Mouse (Mus musculus): ENCODE results near the gene Spryd3. TPM values are rescaled to one million over a fixed set of nuclear protein-coding genes. Genes with fewer than 3 reads are reported as not detected.

Spryd3 gene
- polyA plus RNA-seq, 1 experiment from 2014 or later: 31.7 TPM

DNA sequence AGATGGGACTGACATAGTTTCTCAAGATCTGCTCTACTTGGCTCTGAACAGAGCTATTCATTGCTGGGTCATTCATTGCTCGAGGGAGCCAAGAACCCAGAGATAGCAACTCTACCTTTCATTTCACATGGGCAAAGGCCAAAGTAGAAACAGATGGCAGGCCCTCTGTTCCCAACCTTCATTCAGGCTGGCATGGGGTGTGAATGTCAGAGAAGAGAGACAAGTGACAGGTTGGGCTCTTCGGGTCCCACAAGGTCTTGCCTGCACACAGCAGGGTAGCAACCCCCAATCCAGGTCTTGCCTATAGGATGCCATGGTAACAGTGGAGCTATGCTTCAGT is 16.2 kb downstream of the Spryd3 start:
- H3K27me3 ChIP-seq: no peaks in the 10 kb centered on the region
- H3K4me2 ChIP-seq (replicated peaks): no peak overlapping the region
- H3K27ac ChIP-seq (replicated peaks): peak overlapping the region; percentile 13; the same call in 1 of the 2 replicates
- H3K4me1 ChIP-seq: peaks cover 54% of the 10 kb centered on the region
- WGBS: 55% methylated on average over 2 of the region's 2 CpGs
- no peak overlapping the region for H3K4me3 ChIP-seq (replicated peaks)
- H3K36me3 ChIP-seq: peaks cover 62% of the 10 kb centered on the region
- H3K9me3 ChIP-seq (replicated peaks): no peaks in the 10 kb centered on the region
- no peak overlapping the region for H3K9ac ChIP-seq
- no peak for ATAC-seq (ENCODE audit: insufficient number of reproducible peaks, low FRiP score, low TSS enrichment, low read depth)

GRCm38 (mm10) chr15:102119121-102119830 is 16.8 kb downstream of the Spryd3 start:
- H3K4me2 ChIP-seq (replicated peaks): no peak overlapping the region
- WGBS: 68% methylated on average over 8 of the region's 8 CpGs
- no peak overlapping the region for H3K9ac ChIP-seq
- peaks cover 62% of the 10 kb centered on the region for H3K36me3 ChIP-seq
- H3K9me3 ChIP-seq (replicated peaks): no peaks in the 10 kb centered on the region
- H3K4me3 ChIP-seq (replicated peaks): no peak overlapping the region
- no peaks in the 10 kb centered on the region for H3K27me3 ChIP-seq
- H3K4me1 ChIP-seq: peaks cover 54% of the 10 kb centered on the region
- no peak for ATAC-seq (ENCODE audit: insufficient number of reproducible peaks, low FRiP score, low TSS enrichment, low read depth)
- H3K27ac ChIP-seq (replicated peaks): peak overlapping the region; percentile 13; the same call in 1 of the 2 replicates

- H3K9me3 ChIP-seq (replicated peaks): no peaks in the 10 kb centered on the region
- H3K4me1 ChIP-seq: peaks cover 56% of the 10 kb centered on the region
- H3K4me3 ChIP-seq (replicated peaks): no peak overlapping the region
- ATAC-seq (ENCODE audit: insufficient number of reproducible peaks, low FRiP score, low TSS enrichment, low read depth): no peak
- H3K9ac ChIP-seq: no peak overlapping the region
- WGBS: 85% methylated on average over 4 of the region's 4 CpGs
- H3K27me3 ChIP-seq: no peaks in the 10 kb centered on the region
- no peak overlapping the region for H3K4me2 ChIP-seq (replicated peaks)
- H3K27ac ChIP-seq (replicated peaks): no peak overlapping the region; the same call in 1 of the 2 replicates
- peaks cover 68% of the 10 kb centered on the region for H3K36me3 ChIP-seq
These were observed 17.4 kb downstream of the Spryd3 start for GRCm38 (mm10) chr15:102118591-102118990.

DNA sequence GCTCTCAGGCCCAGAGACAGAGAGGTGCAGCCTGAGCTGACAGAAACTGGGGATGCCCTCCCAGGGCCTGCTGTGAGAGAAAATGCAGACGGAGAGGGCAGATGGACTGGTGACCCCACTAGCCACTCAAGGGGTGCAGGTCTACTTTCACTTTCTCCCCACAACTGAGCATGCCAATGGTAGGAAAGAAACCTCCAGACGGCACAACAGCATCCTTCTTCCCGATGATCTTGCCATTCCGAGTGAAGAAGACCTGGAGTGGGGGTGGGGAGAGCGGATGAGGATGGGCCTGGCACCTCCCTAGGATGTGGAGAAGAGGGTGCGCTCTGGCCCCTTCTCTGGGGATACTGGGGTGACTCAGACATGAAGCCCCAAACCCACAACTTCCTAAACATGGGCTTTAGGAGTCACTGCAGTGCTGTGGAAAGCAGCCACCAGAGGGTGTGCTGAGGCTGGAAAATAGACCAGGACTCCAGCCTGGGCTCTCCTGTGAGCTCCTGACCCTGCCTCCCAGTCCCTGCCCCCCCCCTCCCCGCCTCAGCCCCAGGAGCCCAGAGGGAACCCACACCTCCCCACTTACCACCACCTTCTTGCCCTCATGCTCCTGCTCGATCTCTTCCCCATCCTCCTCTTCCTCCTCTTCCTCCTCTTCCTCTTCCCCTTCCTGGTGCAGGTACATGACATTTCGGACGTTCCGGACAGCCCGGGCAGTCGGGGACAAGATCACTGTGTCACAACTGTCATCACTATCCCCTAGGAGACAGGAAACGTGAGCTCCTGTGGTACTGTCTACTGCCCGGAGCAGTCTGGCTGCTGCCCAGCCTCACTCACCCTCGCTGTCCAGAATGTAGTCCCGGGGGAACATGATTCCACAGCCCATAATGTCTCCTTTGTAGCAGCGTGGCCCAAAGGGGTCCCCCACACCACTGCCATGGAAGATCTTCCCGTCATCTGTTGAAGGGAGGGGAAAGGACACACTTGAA is 18.3 kb downstream of the Spryd3 start:
- peaks cover 57% of the 10 kb centered on the region for H3K4me1 ChIP-seq
- no peaks in the 10 kb centered on the region for H3K9me3 ChIP-seq (replicated peaks)
- WGBS: 58% methylated on average over 19 of the region's 19 CpGs
- no peak overlapping the region for H3K4me3 ChIP-seq (replicated peaks)
- H3K27ac ChIP-seq (replicated peaks): peak overlapping the region; percentile 60
- no peak overlapping the region for H3K4me2 ChIP-seq (replicated peaks)
- no peaks in the 10 kb centered on the region for H3K27me3 ChIP-seq
- ATAC-seq (ENCODE audit: insufficient number of reproducible peaks, low FRiP score, low TSS enrichment, low read depth): 0 out of 2 replicates have a peak, but pooled peaks have one; percentile 18
- no peak overlapping the region for H3K9ac ChIP-seq
- H3K36me3 ChIP-seq: peaks cover 72% of the 10 kb centered on the region

GRCm38 (mm10) chr15:102116753-102117415 is 19.1 kb downstream of the Spryd3 start:
- Histone ChIP-seq H3K27me3 (no peaks in the 10 kb centered on the region), H3K4me3 (replicated peaks) (no peak overlapping the region), H3K4me1 (peaks cover 54% of the 10 kb centered on the region), H3K9ac (no peak overlapping the region), H3K27ac (replicated peaks) (peak overlapping the region; percentile 60), H3K36me3 (peaks cover 79% of the 10 kb centered on the region), H3K9me3 (replicated peaks) (no peaks in the 10 kb centered on the region), H3K4me2 (replicated peaks) (no peak overlapping the region)
- 57% methylated on average over 11 of the region's 11 CpGs for WGBS
- 0 out of 2 replicates have a peak, but pooled peaks have one; percentile 37 for ATAC-seq (ENCODE audit: insufficient number of reproducible peaks, low FRiP score, low TSS enrichment, low read depth)

DNA sequence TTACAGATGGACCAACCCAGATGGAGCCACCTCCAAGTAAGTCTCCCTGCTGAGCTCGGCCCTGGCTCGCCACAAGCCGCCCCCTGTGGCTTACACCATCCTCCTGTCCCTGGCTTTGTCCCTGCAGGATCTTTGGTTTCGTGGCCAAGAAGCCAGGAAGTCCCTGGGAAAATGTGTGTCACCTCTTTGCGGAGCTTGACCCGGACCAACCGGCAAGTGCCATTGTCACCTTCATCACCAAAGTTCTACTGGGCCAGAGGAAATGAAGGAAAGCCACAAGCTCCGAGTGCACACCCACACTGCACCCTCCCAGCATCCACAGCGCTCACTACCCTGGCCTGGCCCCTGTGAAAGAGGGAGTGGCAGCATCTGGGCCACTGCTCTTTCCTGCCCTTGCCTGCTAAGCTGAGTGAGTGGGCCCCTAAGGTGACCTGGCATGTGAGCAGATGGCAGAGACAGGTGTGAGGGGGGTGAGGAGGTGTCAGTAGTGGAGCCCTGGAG is 20.3 kb downstream of the Spryd3 start:
- ATAC-seq (ENCODE audit: insufficient number of reproducible peaks, low FRiP score, low TSS enrichment, low read depth): no peak
- H3K27me3 ChIP-seq: no peaks in the 10 kb centered on the region
- H3K4me2 ChIP-seq (replicated peaks): no peak overlapping the region
- peak overlapping the region; percentile 60 for H3K27ac ChIP-seq (replicated peaks)
- H3K36me3 ChIP-seq: peaks cover 83% of the 10 kb centered on the region
- no peak overlapping the region for H3K4me3 ChIP-seq (replicated peaks)
- H3K9ac ChIP-seq: no peak overlapping the region
- H3K4me1 ChIP-seq: peaks cover 47% of the 10 kb centered on the region
- H3K9me3 ChIP-seq (replicated peaks): no peaks in the 10 kb centered on the region
- WGBS: 74% methylated on average over 9 of the region's 9 CpGs

DNA sequence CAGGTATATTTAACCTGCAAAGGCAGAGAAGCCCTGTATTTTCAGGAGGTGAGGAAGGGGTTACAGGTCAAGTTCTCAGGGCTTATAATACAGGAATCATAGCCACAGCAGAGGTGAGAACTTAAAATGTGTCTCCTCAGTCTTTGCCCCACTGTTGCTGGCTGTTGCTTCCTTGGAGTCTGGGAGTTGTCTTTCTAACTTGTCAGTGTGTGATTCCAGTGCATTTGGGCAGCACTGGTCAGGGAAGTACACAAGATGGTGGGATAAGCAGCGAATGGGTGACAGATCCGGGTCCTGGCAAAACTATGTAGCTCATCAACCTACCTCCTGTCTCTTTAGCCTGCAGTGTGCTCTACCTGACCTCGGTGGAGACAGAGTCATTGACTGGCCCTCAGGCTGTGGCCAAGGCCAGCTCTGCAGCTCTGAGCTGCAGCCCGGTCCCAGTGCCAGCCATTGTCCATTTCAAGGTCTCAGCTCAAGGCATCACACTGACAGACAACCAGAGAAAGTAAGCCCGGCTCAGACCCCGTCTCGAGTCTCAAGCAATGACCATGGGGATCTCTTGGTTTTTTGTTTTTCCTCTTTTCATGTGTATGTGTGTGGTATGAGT is 21.3 kb downstream of the Spryd3 start:
- H3K4me3 ChIP-seq (replicated peaks): no peak overlapping the region
- no peaks in the 10 kb centered on the region for H3K9me3 ChIP-seq (replicated peaks)
- peaks cover 37% of the 10 kb centered on the region for H3K4me1 ChIP-seq
- no peak overlapping the region for H3K27ac ChIP-seq (replicated peaks)
- no peaks in the 10 kb centered on the region for H3K27me3 ChIP-seq
- WGBS: 83% methylated on average over 7 of the region's 7 CpGs
- H3K4me2 ChIP-seq (replicated peaks): no peak overlapping the region
- peaks cover 90% of the 10 kb centered on the region for H3K36me3 ChIP-seq
- ATAC-seq (ENCODE audit: insufficient number of reproducible peaks, low FRiP score, low TSS enrichment, low read depth): no peak
- H3K9ac ChIP-seq: no peak overlapping the region

- Histone ChIP-seq H3K4me3 (replicated peaks) (no peak overlapping the region), H3K27ac (replicated peaks) (no peak overlapping the region)
These were observed 22.4 kb downstream of the Spryd3 start for GRCm38 (mm10) chr15:102113674-102114073.

DNA sequence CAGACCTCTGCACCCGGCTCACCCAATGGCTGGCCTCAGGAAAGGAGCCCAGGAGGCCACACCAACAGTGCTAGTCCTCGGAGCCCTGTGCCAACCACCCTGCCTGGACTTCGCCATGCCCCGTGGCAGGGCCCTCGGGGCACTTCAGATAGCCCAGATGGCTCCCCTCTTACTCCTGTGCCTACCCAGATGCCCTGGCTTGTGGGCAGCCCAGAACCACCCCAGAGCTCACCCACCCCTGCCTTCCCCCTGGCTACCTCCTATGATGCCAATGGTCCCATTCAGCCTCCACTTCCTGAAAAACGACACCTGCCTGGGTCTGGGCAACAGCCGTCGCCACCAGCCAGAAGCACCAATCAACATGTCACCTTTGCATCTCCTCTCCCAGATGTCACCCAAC is 23.2 kb downstream of the Spryd3 start:
- Histone ChIP-seq H3K4me2 (replicated peaks) (no peak overlapping the region), H3K9me3 (replicated peaks) (no peaks in the 10 kb centered on the region), H3K27ac (replicated peaks) (no peak overlapping the region), H3K27me3 (no peaks in the 10 kb centered on the region), H3K4me1 (peaks cover 43% of the 10 kb centered on the region), H3K4me3 (replicated peaks) (no peak overlapping the region), H3K36me3 (peaks cover 98% of the 10 kb centered on the region), H3K9ac (no peak overlapping the region)
- 74% methylated on average over 8 of the region's 8 CpGs for WGBS
- no peak for ATAC-seq (ENCODE audit: insufficient number of reproducible peaks, low FRiP score, low TSS enrichment, low read depth)

More at GRCm38 (mm10) chr15:102113674-102114073, 22.4 kb downstream of the Spryd3 start:
- Histone ChIP-seq H3K9me3 (replicated peaks) (no peaks in the 10 kb centered on the region), H3K4me1 (peaks cover 42% of the 10 kb centered on the region), H3K36me3 (peaks cover 97% of the 10 kb centered on the region), H3K27me3 (no peaks in the 10 kb centered on the region), H3K4me2 (replicated peaks) (no peak overlapping the region), H3K9ac (no peak overlapping the region)
- ATAC-seq (ENCODE audit: insufficient number of reproducible peaks, low FRiP score, low TSS enrichment, low read depth): no peak
- 75% methylated on average over 4 of the region's 4 CpGs for WGBS

- Histone ChIP-seq H3K9me3 (replicated peaks) (no peaks in the 10 kb centered on the region), H3K4me2 (replicated peaks) (no peak overlapping the region), H3K27me3 (no peaks in the 10 kb centered on the region), H3K27ac (replicated peaks) (no peak overlapping the region), H3K9ac (no peak overlapping the region), H3K4me3 (replicated peaks) (no peak overlapping the region), H3K36me3 (peaks cover 97% of the 10 kb centered on the region), H3K4me1 (peaks cover 42% of the 10 kb centered on the region)
- ATAC-seq (ENCODE audit: insufficient number of reproducible peaks, low FRiP score, low TSS enrichment, low read depth): no peak
- 90% methylated on average over 6 of the region's 6 CpGs for WGBS
These were observed 23.9 kb downstream of the Spryd3 start for GRCm38 (mm10) chr15:102112181-102112580.
